26 mouse cellular contexts compared by ENCODE assay signal in genomic region chrX:37210941-37211340, GRCm38 (mm10). TPM values are rescaled to one million over a fixed set of nuclear protein-coding genes. Genes with fewer than 3 reads are reported as not detected.
DNase-seq lines count a peak whose midpoint lies in the region; ATAC-seq and TF ChIP-seq lines count a peak whose summit lies in the region.
"Had no signal": no experiment of that assay in that cellular context is flagged by ENCODE, and none has a peak within 500 bp of the region (broad histone marks: within the 10 kb centered on the region; RNA-seq: fewer than 3 reads in every experiment).

Gm9 (minus strand) TSS chrX:37211041.

- peak within 1 kb of the TSS; percentile 94 for H3K27ac ChIP-seq in testis, adult 2 months (ENCODE audit: control insufficient read depth, insufficient read depth, low read depth, low read length)
- no peak within 1 kb of the TSS for H3K27ac ChIP-seq in ES-Bruce4 (ENCODE audit: insufficient read depth, low read length)
- H3K27ac ChIP-seq in forebrain, embryonic 15.5 days (replicated peaks): no peak within 1 kb of the TSS

- no peak within 1 kb of the TSS for H3K4me2 ChIP-seq in forebrain, embryonic 15.5 days (replicated peaks)

- 89% methylated on average over 10 of the region's 10 CpGs for WGBS in forebrain, embryonic 15.5 days

- ATAC-seq in forebrain, embryonic 15.5 days (replicated peaks): no peak
- ATAC-seq: activated CD4-positive, CD25-positive, alpha-beta regulatory T cell, adult 4 months; CD4-positive, CD25-positive, alpha-beta regulatory T cell, adult 4 months; Patski had no signal

- no peaks in the 10 kb centered on the region for H3K36me3 ChIP-seq in testis, adult 2 months (ENCODE audit: control insufficient read depth, insufficient read depth, low read length)
- no peaks in the 10 kb centered on the region for H3K36me3 ChIP-seq in ES-Bruce4 (ENCODE audit: control insufficient read depth, insufficient read depth, low read length, poor library complexity, severe bottlenecking)
- no peaks in the 10 kb centered on the region for H3K36me3 ChIP-seq in forebrain, embryonic 15.5 days
- H3K36me3 ChIP-seq: G1E had no signal

- no peak for TF ChIP-seq CTCF in testis, adult 2 months (IDR thresholded peaks at IDR 0.05; ENCODE audit: control insufficient read depth, insufficient read depth, insufficient replicate concordance, low read depth, low read length)
- no peak for TF ChIP-seq CTCF in ES-Bruce4 (IDR thresholded peaks at IDR 0.05; ENCODE audit: low read depth, low read length)

- peaks cover 2% of the 10 kb centered on the region for H3K4me1 ChIP-seq in testis, adult 2 months (ENCODE audit: control insufficient read depth, insufficient read depth, low read length)
- H3K4me1 ChIP-seq in ES-Bruce4 (ENCODE audit: control insufficient read depth, insufficient read depth, low read length): no peaks in the 10 kb centered on the region
- no peaks in the 10 kb centered on the region for H3K4me1 ChIP-seq in forebrain, embryonic 15.5 days

- no peak within 1 kb of the TSS for H3K9ac ChIP-seq in ES-Bruce4 (ENCODE audit: low read depth, poor library complexity, severe bottlenecking)
- no peak within 1 kb of the TSS for H3K9ac ChIP-seq in forebrain, embryonic 15.5 days (replicated peaks)

- peak; percentile 31; the same call in 1 of the 2 replicates for TF ChIP-seq POLR2A in testis, adult 2 months (IDR thresholded peaks at IDR 0.05; ENCODE audit: control insufficient read depth, low read depth, low read length)
- no peak for TF ChIP-seq POLR2A in ES-Bruce4 (IDR thresholded peaks at IDR 0.05; ENCODE audit: insufficient read depth, low read length)

- DNase-seq in testis, postnatal 10 days (ENCODE audit: low spot score): no peak
- peak; percentile 24 for DNase-seq in R1 (ENCODE audit: low read depth, low spot score)
- no peak for DNase-seq in adrenal gland, adult (ENCODE audit: inconsistent age in 2 of 2, low spot score in 1 of 2)
- DNase-seq: adrenal gland, adult 2 months; adrenal gland, adult 8-10 months; adrenal gland, postnatal 10 days; adrenal gland, postnatal 14 days; adrenal gland, postnatal 25 days; adrenal gland, postnatal 36 days; B cell, adult 2 months; cerebellum, adult 11 months; cerebellum, adult 11-12 months; cerebellum, adult 18-20 months; cerebellum, adult 2 months; cerebellum, adult 8-10 months; cerebellum, adult 9-10 months had no signal

- peak within 1 kb of the TSS; percentile 81 for H3K4me3 ChIP-seq in testis, adult 2 months (ENCODE audit: control insufficient read depth, low read depth, low read length)
- peak within 1 kb of the TSS; percentile 35 for H3K4me3 ChIP-seq in ES-Bruce4 (ENCODE audit: low read depth, low read length)
- no peak within 1 kb of the TSS for H3K4me3 ChIP-seq in forebrain, embryonic 15.5 days

- no peaks in the 10 kb centered on the region for H3K27me3 ChIP-seq in testis, adult 2 months (ENCODE audit: control insufficient read depth, insufficient read depth, low read length)
- no peaks in the 10 kb centered on the region for H3K27me3 ChIP-seq in ES-Bruce4 (ENCODE audit: control insufficient read depth, insufficient read depth, low read length, poor library complexity, severe bottlenecking)
- no peaks in the 10 kb centered on the region for H3K27me3 ChIP-seq in forebrain, embryonic 15.5 days
- H3K27me3 ChIP-seq: CH12.LX had no signal

- no peaks in the 10 kb centered on the region for H3K9me3 ChIP-seq in ES-Bruce4 (replicated peaks; ENCODE audit: control insufficient read depth, insufficient read depth, low read length, poor library complexity, severe bottlenecking)
- no peaks in the 10 kb centered on the region for H3K9me3 ChIP-seq in forebrain, embryonic 15.5 days
- H3K9me3 ChIP-seq: G1E had no signal

- no peak for TF ChIP-seq EP300 in ES-Bruce4 (IDR thresholded peaks at IDR 0.05; ENCODE audit: insufficient read depth, low read depth, low read length)

RNA-seq across cellular contexts. Expression of gene Gm9, which starts in this region (rescaled TPM):
- polyA plus RNA-seq in testis, adult 2 months (2012; rRNA removed): 9.4 and 11.8 TPM in 2 replicates
- 3.0 and 3.3 TPM in 2 replicates for polyA plus RNA-seq in ES-Bruce4 (2011; ENCODE audit: insufficient read depth, insufficient read length, low read depth, missing spikeins)
- polyA plus RNA-seq in forebrain, embryonic 15.5 days (2015; fragmentation: Nextera tagmentation; extraction: Ambion mirVana): not detected in 2 replicates
- polyA plus RNA-seq: activated CD4-positive, CD25-positive, alpha-beta regulatory T cell, adult 4 months; adrenal gland, adult 2 months; brain, embryonic 14.5 days; C2C12; CD4-positive, CD25-positive, alpha-beta regulatory T cell, adult 4 months; cerebellum, adult 2 months; G1E; Patski had no signal
